Mouse (Mus musculus) natural killer cell, adult 2 months (primary cell): ENCODE measurements around the gene Gm43191.
"Not testable (repeated sequence)": the region's sequence is repeated elsewhere in the genome, so short reads cannot be mapped to it uniquely, and the experiment has no call there.

Experiments
- DNase-seq, 2 experiments: peaks; one replicate each; pipeline ENCODE4 v3.0.0; 2022; ENCODE audit warnings: low spot score in 2 of 2

Gm43191 gene

GRCm38 (mm10) chr3:116661870-116662414 is 19.1 kb downstream of the Gm43191 start:
- no peak for DNase-seq

DNA sequence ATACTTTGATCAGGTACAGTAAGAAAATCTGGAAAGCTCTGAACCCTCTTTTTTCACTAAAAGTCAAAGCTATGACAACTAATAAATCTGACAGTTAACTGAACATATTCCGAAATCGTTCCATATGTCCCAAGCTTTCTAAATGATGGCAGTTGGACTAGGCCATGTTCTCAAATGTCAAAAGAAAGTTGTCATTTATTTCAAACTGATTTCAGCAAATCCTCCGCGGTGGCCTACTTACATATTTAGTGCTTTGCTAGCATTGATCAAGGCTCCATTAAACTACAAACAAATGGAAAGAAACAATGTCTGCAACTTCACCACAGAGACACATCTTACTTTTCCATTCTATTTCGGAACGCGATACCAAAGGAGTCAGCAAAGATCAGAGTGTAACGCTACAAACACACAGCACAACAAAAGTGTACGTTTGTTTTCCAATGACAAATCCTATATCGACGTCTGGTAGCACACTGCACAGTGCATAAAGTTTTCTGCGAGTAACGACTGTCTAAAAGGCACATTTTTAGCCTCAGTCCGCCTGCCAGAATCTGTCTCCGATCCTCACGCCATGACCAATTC is 19.7 kb downstream of the Gm43191 start:
- no peak for DNase-seq

DNA sequence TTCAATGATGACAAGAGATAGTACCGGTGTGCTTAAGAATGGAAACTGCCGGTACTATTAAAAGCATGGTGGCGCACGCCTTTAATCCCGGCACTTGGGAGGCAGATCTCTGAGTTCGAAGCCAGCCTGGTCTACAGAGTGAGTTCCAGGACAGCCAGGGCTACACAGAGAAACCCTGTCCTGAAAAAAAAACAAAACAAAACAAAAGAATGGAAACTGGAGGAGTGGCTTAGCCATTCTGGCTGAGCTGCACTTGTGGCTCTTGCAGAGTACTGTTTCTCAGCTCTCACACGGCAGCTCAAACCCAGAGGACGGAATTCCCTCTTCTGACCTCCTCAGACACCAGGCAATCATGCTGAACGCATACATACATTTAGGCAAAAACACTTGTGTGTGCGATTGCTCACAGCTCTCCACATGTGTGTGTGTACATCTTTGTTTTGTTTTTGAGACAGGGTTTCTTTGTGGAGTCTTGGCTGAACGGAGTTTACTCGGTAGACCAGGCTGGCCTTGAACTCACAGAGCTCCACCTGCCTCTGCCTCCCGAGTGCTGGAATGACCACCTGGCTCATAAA is 21.1 kb downstream of the Gm43191 start:
- no peak for DNase-seq

DNA sequence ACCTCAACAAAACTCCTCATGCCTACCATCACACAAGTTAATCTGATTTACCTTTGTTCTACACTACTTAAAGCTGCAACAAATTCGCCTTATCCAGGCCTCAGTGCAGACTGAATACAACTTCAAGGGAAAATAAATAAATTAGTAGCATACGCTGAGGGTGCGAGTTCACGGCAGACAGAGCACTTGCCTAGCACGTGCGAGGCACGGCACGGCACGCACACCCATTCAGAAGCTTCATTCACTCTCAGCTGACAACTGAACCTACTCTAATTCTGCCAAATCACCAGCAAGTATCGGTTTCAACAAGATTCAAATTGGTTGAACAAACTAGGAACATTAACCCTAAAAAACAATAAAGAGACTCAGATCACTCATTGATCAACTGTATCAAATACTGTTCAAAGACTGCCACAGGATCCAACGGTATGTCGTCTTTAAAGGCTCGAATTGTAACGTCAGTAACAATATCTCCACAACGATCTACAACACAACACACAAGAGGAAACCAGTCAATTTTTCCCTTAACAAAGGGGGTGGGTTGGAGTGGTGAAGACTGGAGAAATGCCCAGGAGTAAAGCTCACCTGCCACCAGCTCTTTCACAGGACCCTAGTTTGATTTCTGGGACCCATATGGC is 22.0 kb downstream of the Gm43191 start:
- DNase-seq, result no peak

- no peak for DNase-seq
These were observed 24.7 kb downstream of the Gm43191 start for GRCm38 (mm10) chr3:116656184-116656965.

DNA sequence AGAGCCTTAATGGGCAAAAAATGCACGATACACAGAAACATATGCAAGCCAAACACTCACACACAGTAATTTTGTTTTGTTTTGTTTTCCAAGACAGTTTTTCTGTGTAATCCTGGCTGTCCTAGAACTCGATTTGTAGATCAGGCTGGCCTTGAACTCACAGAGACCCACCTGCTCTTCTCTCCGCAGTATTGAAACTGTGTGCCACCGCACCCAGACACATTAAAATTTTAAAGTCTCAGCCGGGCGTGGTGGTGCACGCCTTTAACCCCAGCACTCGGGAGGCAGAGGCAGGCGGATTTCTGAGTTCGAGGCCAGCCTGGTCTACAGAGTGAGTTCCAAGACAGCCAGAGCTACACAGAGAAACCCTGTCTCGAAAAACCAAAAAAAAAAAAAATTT is 27.0 kb downstream of the Gm43191 start:
- DNase-seq, result not testable (repeated sequence)

DNA sequence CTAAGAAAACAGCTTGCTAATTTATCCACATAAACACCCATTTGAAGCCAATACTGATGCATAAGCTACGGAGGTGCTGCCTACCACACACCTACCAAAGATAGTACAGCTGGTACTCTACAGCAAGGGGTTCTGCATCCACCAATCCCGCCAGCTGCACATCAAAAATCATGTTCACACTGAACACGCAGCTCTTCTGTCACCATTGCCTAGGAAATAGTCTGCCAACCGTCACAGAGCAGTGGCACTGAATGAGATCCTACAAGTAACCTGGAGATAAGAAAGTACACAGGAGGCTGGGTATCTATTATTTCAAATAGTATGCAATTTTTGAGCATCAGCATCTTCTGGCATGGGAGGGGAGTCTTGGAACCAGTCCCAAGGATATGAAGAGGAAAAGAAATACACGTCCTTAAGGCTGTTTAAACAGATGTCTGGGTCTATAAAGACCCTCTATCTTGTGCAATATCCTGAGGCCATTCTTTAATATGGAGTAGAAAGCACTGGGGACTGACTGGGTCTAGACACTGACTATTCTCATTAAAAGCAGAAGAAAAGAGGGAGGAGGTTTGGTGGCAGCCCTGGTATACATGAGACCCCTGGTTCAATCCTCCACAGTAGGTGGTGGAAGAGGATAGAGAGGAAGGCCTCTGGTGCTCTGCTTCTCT is 27.6 kb downstream of the Gm43191 start:
- DNase-seq, result no peak

- DNase-seq, result no peak
These were observed 29.0 kb downstream of the Gm43191 start for GRCm38 (mm10) chr3:116652033-116652446.

- no peak for DNase-seq
These were observed 30.4 kb downstream of the Gm43191 start for GRCm38 (mm10) chr3:116650698-116651097.

GRCm38 (mm10) chr3:116648805-116649204 is 32.3 kb downstream of the Gm43191 start:
- DNase-seq, result no peak

DNA sequence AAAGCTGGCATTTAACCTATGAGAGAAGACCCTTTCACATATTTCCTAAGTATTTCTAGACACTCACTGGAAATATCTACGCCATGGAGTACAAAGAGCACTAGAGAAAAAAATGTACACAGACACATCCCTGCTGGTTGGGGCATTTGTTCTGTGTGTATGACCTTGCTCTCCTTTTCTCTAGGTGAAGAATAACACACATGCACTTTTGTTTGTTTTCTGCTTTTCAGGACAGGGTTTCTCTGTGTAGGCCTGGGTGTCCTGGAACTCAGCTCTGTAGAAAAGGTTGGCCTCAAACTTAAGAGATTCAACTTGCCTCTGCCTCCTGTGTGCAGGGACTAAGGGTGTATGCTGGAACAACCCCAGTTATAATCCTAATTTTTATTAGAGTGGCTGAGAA is 34.7 kb downstream of the Gm43191 start:
- no peak for DNase-seq

DNA sequence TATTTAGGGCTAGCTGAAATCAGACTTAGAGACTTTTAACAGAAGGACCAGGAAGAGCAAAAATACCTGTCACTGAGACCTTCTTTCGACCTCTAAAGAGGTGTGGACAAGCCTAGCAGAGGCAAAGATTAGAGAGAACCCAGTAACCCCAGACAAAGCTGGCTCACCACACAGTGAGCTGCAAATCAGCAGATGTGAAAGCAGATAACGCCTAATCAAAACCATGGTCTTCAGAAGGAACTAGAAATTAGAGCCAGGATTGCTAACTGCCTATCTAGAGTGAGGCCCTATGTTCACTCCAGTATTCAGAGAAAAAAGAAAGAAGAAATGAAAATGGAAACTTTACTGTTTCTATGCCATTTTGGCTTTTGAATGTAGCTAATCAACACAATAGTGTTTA is 38.7 kb downstream of the Gm43191 start:
- DNase-seq, result no peak

DNA sequence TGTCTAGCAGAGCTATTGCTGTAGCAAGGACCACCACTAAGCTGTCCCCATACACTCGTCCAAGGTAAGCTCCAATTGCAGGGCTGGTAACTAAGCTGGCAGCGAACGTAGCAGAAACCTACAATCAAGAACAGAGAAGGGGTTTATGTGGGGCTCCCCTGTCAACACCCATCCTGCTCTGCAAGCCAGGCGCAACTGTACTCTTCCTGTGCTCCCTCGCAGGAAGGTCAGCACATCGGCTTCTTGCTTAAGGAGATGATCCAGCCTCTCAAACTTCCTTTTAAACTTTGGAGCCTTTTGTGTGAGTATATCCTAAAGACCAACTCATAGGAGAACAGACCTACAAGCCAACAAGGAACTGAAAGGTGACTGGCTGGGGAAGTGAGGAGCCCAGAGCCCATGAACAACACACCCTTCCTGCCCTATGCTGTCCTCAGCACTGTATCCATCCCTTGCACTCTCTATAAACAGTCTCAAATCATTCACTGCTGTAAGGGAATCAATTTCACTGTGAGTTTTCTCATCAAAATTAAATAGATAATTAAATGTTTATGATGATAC is 39.2 kb downstream of the Gm43191 start:
- DNase-seq, result no peak

DNA sequence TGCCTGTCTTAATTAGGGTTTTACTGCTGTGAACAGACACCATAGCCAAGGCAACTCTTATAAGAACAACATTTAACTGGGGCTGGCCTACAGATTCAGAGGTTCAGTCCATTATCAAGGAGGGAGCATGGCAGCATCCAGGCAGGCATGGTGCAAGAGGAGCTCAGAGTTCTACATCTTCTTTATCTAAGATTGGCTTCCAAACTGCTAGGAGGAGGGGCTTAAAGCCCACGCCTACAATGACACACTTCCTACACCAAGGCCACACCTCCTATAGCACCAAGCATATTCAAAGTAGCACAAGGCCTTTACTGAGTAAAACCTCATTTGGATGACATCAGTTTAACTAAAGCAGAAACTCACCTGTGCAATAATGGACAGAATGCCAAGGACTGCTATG is 41.0 kb downstream of the Gm43191 start:
- DNase-seq, result no peak

GRCm38 (mm10) chr3:116638572-116638971 is 42.5 kb downstream of the Gm43191 start:
- DNase-seq, result no peak

GRCm38 (mm10) chr3:116637693-116638476 is 43.2 kb downstream of the Gm43191 start:
- no peak for DNase-seq

- DNase-seq, result no peak
These were observed 45.3 kb downstream of the Gm43191 start for GRCm38 (mm10) chr3:116635799-116636198.

DNA sequence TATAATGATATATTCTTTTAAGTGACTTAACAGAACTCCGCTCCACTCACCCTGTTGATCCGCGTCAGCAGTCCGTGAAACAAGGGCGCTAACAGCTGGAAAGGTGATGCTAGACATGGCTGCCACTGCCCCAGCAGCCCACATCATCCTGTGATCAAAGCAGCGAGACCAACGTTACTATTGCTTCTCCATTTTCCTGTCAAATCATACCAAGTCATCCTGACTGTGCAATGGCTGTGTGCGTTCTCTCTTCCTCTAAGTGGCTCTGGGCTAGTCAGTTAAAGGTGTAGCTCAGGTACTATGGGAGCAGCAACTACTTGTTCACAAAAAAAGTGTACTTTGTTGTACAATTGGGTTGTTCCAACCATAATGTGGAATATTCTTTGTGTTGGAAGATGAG is 46.2 kb downstream of the Gm43191 start:
- no peak for DNase-seq

- DNase-seq, result no peak
These were observed 47.0 kb downstream of the Gm43191 start for GRCm38 (mm10) chr3:116634091-116634490.

- DNase-seq, result no peak
These were observed 48.1 kb downstream of the Gm43191 start for GRCm38 (mm10) chr3:116632971-116633370.

DNA sequence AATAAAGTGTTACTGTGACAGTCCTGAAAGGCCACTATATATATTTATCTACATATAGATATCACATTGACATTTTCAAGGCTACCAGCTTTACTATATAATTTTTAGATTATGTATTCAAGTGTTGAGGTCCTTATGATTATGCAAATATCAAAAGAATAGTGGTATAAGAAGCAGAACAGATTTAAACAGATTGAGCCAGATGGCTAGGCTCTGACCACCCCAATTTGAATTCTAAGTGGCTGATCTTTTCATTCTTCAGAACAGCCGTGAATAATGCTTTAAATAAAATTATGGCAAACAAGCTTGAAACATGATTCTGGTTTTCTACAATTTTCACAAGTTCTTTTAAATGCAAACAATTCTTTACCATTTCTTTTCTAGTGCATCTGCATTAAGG is 49.6 kb downstream of the Gm43191 start:
- DNase-seq, result no peak
